Mouse (Mus musculus) bone marrow, adult 2 months (tissue): ENCODE data around the gene Ccdc9b.

ENCODE experiments used
- CTCF ChIP-seq: fragments of 200-500 bp; IDR thresholded peaks from 2 replicates; pipeline ENCODE4 v1.5.1; 2011; ENCODE audit warnings: low read length, control low read depth; ENCODE audit not compliant: control insufficient read depth, insufficient read depth
- POLR2A ChIP-seq: fragments of 200-500 bp; IDR thresholded peaks from 2 replicates; pipeline ENCODE4 v1.6.1; 2011; ENCODE audit warnings: low read depth, mild to moderate bottlenecking, control low read depth, low read length, borderline replicate concordance; ENCODE audit not compliant: control insufficient read depth

GRCm38 (mm10) chr2:118743261-118743943, 19.1 kb downstream of the Ccdc9b start:
- TF ChIP-seq CTCF (peak; percentile 38; the same call in 1 of the 2 replicates), POLR2A (no peak)
